In the genomic region with DNA sequence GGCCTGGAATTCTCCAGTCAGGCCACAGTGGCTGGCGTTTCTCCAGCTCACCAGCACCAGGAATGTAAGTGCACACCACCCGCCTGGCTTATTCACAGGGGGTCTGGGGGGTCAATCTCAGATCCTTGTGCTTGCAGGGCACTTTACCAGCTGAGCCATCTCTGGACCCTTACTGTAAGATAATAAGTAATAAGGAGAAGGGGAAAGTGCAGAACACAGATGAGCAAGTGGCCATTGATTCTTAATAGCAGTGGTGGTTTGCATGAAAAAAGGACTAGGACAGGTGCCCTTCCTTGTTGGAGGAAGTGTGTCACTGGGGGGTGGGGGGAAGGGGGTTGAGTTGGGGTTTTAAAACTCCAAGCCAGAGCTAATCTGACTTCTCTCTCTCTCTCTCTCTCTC, we compare ENCODE assay signal across 21 mouse cellular contexts.
"Had no signal": no experiment of that assay in that cellular context is flagged by ENCODE, and none has a peak within 500 bp of the region (broad histone marks: within the 10 kb centered on the region; RNA-seq: fewer than 3 reads in every experiment).

No protein-coding gene starts in this region.

- H3K27me3 ChIP-seq: kidney, embryonic 15.5 days; limb, embryonic 12.5 days; limb, embryonic 15.5 days; liver, embryonic 13.5 days; neural tube, embryonic 12.5 days; neural tube, embryonic 15.5 days had no signal

- H3K4me3 ChIP-seq: kidney, embryonic 15.5 days; left cerebral cortex, adult 2 months; limb, embryonic 12.5 days; limb, embryonic 15.5 days; liver, embryonic 13.5 days; neural tube, embryonic 12.5 days; neural tube, embryonic 15.5 days had no signal

- H3K27ac ChIP-seq: kidney, embryonic 15.5 days; left cerebral cortex, adult 2 months; limb, embryonic 12.5 days; limb, embryonic 15.5 days; neural tube, embryonic 12.5 days; neural tube, embryonic 15.5 days; stomach, postnatal 0 days had no signal

- H3K9me3 ChIP-seq: kidney, embryonic 15.5 days; limb, embryonic 15.5 days; liver, embryonic 13.5 days; neural tube, embryonic 15.5 days had no signal

- H3K36me3 ChIP-seq: kidney, embryonic 15.5 days; limb, embryonic 15.5 days; liver, embryonic 13.5 days; neural tube, embryonic 15.5 days had no signal

- H3K4me1 ChIP-seq: kidney, embryonic 15.5 days; limb, embryonic 12.5 days; limb, embryonic 15.5 days had no signal

- DNase-seq: kidney, postnatal 10 days; kidney, postnatal 36 days; layer of hippocampus, postnatal 36 days; left cerebral cortex, postnatal 4 days; lung, adult 2 months; lung, postnatal 14 days; lung, postnatal 4 days; midbrain, embryonic 14.5 days; right cerebral cortex, adult 18-20 months; right cerebral cortex, postnatal 14 days; right cerebral cortex, postnatal 4 days; thymus, adult 2 months; thymus, postnatal 14 days had no signal
